Mouse (Mus musculus) MEL-GATA-1-ER (cell line): ENCODE results near the gene Pdx1.

Experiments used
- DNase-seq: peaks from one replicate; pipeline ENCODE4 v3.0.0-alpha.2; 2012; ENCODE audit warnings: low read depth; ENCODE audit errors: extremely low read depth

Pdx1 gene

DNA sequence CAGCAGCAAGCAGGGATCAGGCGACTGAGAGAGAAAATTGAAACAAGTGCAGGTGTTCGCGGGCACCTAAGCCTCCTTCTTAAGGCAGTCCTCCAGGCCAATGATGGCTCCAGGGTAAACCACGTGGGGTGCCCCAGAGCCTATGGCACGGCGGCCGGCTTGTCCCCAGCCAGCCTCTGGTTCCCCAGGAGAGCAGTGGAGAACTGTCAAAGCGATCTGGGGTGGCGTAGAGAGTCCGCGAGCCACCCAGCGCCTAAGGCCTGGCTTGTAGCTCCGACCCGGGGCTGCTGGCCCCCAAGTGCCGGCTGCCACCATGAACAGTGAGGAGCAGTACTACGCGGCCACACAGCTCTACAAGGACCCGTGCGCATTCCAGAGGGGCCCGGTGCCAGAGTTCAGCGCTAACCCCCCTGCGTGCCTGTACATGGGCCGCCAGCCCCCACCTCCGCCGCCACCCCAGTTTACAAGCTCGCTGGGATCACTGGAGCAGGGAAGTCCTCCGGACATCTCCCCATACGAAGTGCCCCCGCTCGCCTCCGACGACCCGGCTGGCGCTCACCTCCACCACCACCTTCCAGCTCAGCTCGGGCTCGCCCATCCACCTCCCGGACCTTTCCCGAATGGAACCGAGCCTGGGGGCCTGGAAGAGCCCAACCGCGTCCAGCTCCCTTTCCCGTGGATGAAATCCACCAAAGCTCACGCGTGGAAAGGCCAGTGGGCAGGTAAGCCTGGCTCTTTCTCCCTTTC lies at the start of gene Pdx1:
Gene Pdx1, plus strand, starts transcription at position 34 of the 747 bp plus-strand sequence.
- no peak for DNase-seq

DNA sequence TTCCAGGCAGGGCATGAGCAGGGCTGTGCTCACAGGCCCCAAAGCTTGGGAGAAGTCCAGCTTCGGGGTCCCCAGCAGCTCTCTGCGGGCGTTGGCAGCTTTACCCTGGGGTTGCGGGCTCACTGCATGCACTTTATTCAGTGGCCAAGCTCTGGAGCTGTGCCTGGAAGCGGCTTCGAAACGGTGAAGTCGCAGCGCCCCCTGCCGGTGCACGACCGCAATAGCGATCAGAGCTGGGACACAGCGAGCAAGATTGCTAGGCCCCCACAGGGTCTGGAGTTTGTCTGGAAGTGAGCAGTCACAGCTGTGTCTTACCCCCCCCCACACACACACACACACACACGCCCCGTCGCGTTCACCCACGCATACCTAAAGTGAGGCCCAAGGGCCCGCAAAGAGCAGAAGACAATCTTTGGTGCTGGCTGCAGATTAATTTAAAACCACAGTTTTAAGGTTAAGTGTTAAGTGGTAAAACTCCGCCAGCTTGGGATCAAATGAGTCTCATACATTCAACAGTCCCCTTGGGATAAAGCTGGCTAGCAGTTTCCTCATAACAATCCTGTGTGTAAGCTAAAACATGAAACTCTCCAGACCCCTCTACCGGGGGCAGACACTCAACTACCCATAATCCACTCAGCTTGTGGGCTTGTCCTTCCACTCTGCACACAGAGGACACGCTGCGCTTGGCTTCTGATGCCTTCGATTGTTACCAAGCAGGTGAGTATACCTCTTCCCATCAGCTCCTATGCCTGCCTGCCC lies 42.2 kb upstream of the Pdx1 start:
- peak; percentile 42 for DNase-seq

GRCm38 (mm10) chr5:147235406-147236309 lies 34.1 kb upstream of the Pdx1 start:
- no peak for DNase-seq

GRCm38 (mm10) chr5:147243908-147244307 lies 25.9 kb upstream of the Pdx1 start:
- no peak for DNase-seq

DNA sequence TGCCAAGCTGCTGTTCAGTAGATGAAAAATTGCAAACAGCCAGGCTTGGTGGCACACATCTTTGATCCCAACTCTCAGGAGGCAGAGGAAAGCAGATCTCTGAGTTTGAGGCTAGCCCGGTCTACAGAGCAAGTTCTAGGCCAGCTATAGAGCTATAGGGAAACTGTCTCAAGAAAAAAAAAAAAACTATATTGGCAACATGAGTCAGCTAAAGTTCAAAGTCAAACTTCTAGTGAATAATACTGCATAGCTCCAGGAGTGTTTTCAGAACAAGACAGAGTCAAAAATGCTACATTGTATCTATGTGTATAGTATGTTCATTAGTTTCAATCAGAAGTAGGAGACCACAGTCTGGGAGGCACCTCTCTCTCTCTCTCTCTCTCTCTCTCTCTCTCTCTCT lies 9.6 kb upstream of the Pdx1 start:
- DNase-seq = no peak

DNA sequence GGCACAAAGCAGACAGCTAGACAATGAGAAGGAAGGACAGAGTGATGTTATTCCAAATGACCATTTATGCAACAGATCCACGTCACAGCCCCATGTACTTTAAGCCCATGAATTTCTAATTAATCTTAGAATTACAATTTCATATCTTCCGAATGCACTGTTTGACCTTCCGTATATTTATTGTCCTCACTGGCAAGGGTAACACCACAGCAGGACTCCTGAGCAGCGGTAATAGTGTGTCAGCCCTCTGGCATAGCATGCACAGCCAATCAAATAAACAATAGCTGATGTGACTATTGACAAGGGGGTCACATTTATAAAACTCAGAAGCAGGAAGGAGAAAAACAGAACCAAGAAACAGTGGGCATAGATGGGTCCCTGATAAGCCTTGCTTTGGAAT lies 9.0 kb upstream of the Pdx1 start:
- DNase-seq = no peak

GRCm38 (mm10) chr5:147261899-147262541 lies 7.7 kb upstream of the Pdx1 start:
- no peak for DNase-seq

- no peak for DNase-seq
Measured at GRCm38 (mm10) chr5:147263945-147264344, 5.8 kb upstream of the Pdx1 start.

DNA sequence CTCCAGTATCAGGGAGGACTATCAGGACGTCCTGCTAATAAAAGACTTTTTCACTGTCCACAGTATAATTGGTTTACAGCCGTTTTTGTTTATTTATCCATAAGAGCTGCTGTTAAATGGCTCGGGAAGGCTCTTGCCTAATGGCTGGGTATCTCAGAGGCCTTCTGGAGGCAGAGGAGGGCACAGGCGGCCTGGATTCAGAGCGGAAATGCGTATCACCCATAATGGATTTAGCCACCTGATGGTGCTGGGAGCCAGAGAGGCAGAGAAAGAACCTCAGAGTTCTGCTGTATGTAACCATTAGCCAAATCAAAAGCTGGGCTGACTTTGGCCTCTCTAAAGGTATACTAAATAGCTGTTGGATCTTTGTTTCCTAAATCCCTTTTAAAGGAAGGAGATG lies 2.3 kb upstream of the Pdx1 start:
- DNase-seq = no peak

- no peak for DNase-seq
Measured at GRCm38 (mm10) chr5:147268728-147269127, 1.0 kb upstream of the Pdx1 start.

DNA sequence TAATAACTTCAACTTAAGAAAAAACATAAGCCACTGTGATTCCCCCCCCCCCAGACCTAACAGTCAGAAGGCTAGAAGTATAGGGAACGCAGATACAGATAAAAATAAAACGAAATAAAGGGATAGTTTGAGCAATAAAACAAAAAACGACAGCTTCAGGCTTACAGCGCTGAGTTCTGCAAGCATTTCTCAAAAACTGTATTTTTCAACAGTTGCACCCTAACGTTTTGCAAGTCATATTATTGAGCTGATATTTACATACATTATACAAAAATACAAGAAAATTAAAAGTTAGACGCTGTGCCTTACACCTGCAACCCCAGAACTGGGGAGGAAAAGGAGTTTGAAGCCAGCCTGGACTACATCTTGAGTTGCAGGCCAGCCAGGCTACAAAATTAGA lies 388 bp upstream of the Pdx1 start:
- no peak for DNase-seq

DNA sequence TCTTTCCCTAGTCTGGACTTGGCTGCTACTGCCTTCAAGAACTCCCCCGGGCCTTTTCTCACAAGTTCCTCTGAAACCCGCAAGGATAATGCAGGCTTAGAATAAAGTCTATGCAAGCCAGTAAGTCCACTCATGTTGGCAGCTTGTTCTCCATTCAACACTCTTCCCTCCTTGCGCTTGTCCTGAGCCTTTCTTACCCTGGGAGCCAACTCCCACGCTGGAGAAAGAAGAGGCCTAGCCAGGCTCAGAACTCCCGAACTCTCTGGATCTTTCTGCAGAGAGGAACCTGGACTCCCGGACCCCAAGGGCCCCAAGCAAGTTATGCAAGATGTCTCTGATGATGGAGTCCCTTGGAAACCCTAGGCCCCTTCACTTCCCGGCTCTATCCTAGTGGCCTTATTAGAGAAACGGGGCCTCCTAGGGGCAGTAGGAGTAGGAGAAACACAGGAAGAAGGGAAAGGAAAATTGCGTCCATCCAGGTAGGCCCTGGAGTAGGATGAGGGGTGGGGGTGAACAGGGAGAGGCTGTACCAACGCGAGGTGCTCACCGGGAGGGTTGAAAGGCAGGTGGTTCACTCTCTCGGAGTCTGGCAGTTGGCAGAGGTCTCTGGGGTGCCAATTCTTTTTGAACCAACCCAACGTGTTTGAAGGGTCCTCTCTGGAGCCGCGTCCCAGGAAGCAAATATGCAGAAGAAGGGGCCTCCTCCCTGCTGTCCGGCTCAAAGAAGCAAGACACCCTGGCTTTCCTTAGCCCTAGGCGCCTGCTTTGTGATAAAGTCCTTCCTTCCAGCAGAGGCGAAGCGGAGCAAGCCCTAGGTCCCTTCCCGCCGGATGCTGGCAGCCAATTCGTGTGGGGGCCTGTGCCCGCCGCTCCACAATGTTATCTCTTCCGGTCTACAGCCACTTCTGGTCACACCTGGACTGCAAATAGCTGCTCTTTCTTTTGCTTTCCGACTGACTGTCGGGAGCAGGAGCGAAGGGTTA lies 1.2 kb downstream of the Pdx1 start:
- no peak for DNase-seq

- no peak for DNase-seq
Measured at GRCm38 (mm10) chr5:147272046-147272807, 2.5 kb downstream of the Pdx1 start.

- DNase-seq = no peak
Measured at GRCm38 (mm10) chr5:147272808-147273345, 3.1 kb downstream of the Pdx1 start.

GRCm38 (mm10) chr5:147274174-147275141 lies 4.7 kb downstream of the Pdx1 start:
- DNase-seq = no peak

DNA sequence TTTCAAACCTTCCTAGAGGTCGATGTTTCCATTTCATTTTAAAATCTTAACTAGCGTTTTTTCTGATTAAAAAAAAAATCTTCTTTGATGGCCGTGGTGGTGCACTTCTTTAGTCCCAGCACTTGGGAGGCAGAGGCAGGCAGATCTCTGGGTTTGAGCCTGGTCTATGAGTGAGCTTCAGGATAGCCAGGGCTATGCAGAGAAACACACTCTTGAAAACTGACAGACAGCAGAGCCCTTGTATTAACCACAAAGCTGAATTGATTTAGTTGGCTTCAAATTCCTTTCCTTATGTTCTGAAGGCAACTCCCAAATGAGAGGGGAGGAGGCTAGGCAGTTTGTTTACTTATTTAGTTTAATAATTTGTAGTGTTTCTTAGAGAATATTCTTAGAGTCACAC lies 6.0 kb downstream of the Pdx1 start:
- DNase-seq = no peak

- DNase-seq = no peak
Measured at GRCm38 (mm10) chr5:147276701-147277546, 7.2 kb downstream of the Pdx1 start.
